Mouse (Mus musculus): ENCODE results near the gene Gtsf1. TPM values are rescaled to one million over a fixed set of nuclear protein-coding genes. Genes with fewer than 3 reads are reported as not detected.
A peak's percentile ranks its signal among the peaks of the same experiment; 100 is the strongest.

The Gtsf1 gene
- polyA plus RNA-seq, 1 experiment from 2014 or later, result 0.32 TPM

- Histone ChIP-seq H3K9ac (replicated peaks; ENCODE audit: low read length) (no peak overlapping the region), H3K27ac (replicated peaks; ENCODE audit: low read depth, low read length) (no peak overlapping the region), H3K4me3 (ENCODE audit: low read depth, low read length) (no peak overlapping the region), H3K4me1 (ENCODE audit: control insufficient read depth, insufficient read depth, low read length) (no peaks in the 10 kb centered on the region), H3K36me3 (replicated peaks; ENCODE audit: control insufficient read depth, insufficient read depth, low read depth, low read length) (peaks cover 2% of the 10 kb centered on the region; the same call in 1 of the 2 replicates), H3K4me2 (ENCODE audit: low read depth, low read length) (no peak overlapping the region), H3K27me3 (ENCODE audit: control insufficient read depth, insufficient read depth, low read length) (no peaks in the 10 kb centered on the region), H3K9me3 (replicated peaks; ENCODE audit: control insufficient read depth, low read length) (no peaks in the 10 kb centered on the region)
- ATAC-seq (replicated peaks; ENCODE audit: insufficient number of reproducible peaks, low FRiP score, low TSS enrichment, low read depth) (no peak), DNase-seq (ENCODE audit: low spot score) (peak; percentile 81)
- WGBS, result 51% methylated on average over 4 of the region's 4 CpGs
Measured at GRCm38 (mm10) chr15:103352856-103353255, 77.4 kb downstream of the Gtsf1 start.

Other genes starting within 250 kb of the Gtsf1 start
- 210 and 217 TPM in 2 replicates for gene Cbx5, start 190.7 kb downstream of the Gtsf1 start, polyA plus RNA-seq (2014; fragmentation: Nextera tagmentation; extraction: Ambion mirVana)
- gene Hnrnpa1, start 190.0 kb downstream of the Gtsf1 start, polyA plus RNA-seq (2014; fragmentation: Nextera tagmentation; extraction: Ambion mirVana), result 1,361 and 1,483 TPM in 2 replicates
- gene Nfe2, start 172.1 kb downstream of the Gtsf1 start, polyA plus RNA-seq (2014; fragmentation: Nextera tagmentation; extraction: Ambion mirVana), result 5.4 and 8.0 TPM in 2 replicates
- 327 and 331 TPM in 2 replicates for gene Copz1, start 157.8 kb downstream of the Gtsf1 start, polyA plus RNA-seq (2014; fragmentation: Nextera tagmentation; extraction: Ambion mirVana)
- gene Gpr84, start 119.9 kb downstream of the Gtsf1 start, polyA plus RNA-seq (2014; fragmentation: Nextera tagmentation; extraction: Ambion mirVana), result not detected in 2 replicates
- 12.2 and 16.6 TPM in 2 replicates for gene Zfp385a, start 90.4 kb downstream of the Gtsf1 start, polyA plus RNA-seq (2014; fragmentation: Nextera tagmentation; extraction: Ambion mirVana)
- gene Itga5, start 63.7 kb downstream of the Gtsf1 start, polyA plus RNA-seq (2014; fragmentation: Nextera tagmentation; extraction: Ambion mirVana), result 24.6 and 29.6 TPM in 2 replicates
- not detected in 2 replicates for gene Gtsf2, start 18.0 kb upstream of the Gtsf1 start, polyA plus RNA-seq (2014; fragmentation: Nextera tagmentation; extraction: Ambion mirVana)
- 2.0 and 2.1 TPM in 2 replicates for gene Nckap1l, start 23.3 kb upstream of the Gtsf1 start, polyA plus RNA-seq (2014; fragmentation: Nextera tagmentation; extraction: Ambion mirVana)
- 6.6 and 8.4 TPM in 2 replicates for gene Pde1b, start 72.6 kb upstream of the Gtsf1 start, polyA plus RNA-seq (2014; fragmentation: Nextera tagmentation; extraction: Ambion mirVana)
- gene Ppp1r1a, start 107.5 kb upstream of the Gtsf1 start, polyA plus RNA-seq (2014; fragmentation: Nextera tagmentation; extraction: Ambion mirVana), result 17.6 and 21.6 TPM in 2 replicates
- not detected in 2 replicates for gene Glycam1, start 134.6 kb upstream of the Gtsf1 start, polyA plus RNA-seq (2014; fragmentation: Nextera tagmentation; extraction: Ambion mirVana)

All from embryonic facial prominence, embryonic 11.5 days (tissue).